Mouse (Mus musculus) erythroid progenitor cell, adult 5-6 weeks (primary cell): Measurements from ENCODE around the gene Tmem63c. TPM values are rescaled to one million over a fixed set of nuclear protein-coding genes. Genes with fewer than 3 reads are reported as not detected.

Experiments used
- ATAC-seq: replicated peaks from 2 replicates; pipeline ENCODE4 v1.8.0; 2016; ENCODE audit warnings: moderate number of reproducible peaks, mild to moderate bottlenecking, moderate TSS enrichment, inconsistent platforms; ENCODE audit not compliant: poor library complexity, low FRiP score, severe bottlenecking
- total RNA-seq, 2 experiments: library from RNA; stranded (forward) in 1 of 2; stranded (reverse) in 1 of 2; fragments of 150-400 nt in 1 of 2; fragments of 186-747, 209-891 nt in 1 of 2; gene quantifications; 2 replicates each; pipeline versions ENCODE4 v1.2.3 to v1.2.4; 2015 to 2017; ENCODE audit warnings: low replicate concordance in 2 of 2

Gene Tmem63c
- total RNA-seq, 2 experiments from 2014 or later = 0.53 TPM; not detected in 1

GRCm38 (mm10) chr12:87104796-87105195, 83.7 kb downstream of the Tmem63c start:
- no peak for ATAC-seq

- no peak for ATAC-seq
Observed at GRCm38 (mm10) chr12:87107357-87107977, 86.3 kb downstream of the Tmem63c start.

GRCm38 (mm10) chr12:87121918-87122589, 100.9 kb downstream of the Tmem63c start:
- peak; percentile 92 for ATAC-seq

GRCm38 (mm10) chr12:87127256-87127655, 106.1 kb downstream of the Tmem63c start:
- no peak for ATAC-seq

- ATAC-seq = no peak
Observed at GRCm38 (mm10) chr12:87130224-87130623, 109.1 kb downstream of the Tmem63c start.

GRCm38 (mm10) chr12:87131181-87131580, 110.0 kb downstream of the Tmem63c start:
- no peak for ATAC-seq

- no peak for ATAC-seq
Observed at GRCm38 (mm10) chr12:87131619-87132018, 110.5 kb downstream of the Tmem63c start.

- ATAC-seq = no peak
Observed at GRCm38 (mm10) chr12:87132210-87132609, 111.1 kb downstream of the Tmem63c start.

- ATAC-seq = no peak
Observed at GRCm38 (mm10) chr12:87132784-87133183, 111.6 kb downstream of the Tmem63c start.

- ATAC-seq = no peak
Observed at GRCm38 (mm10) chr12:87137439-87138341, 116.5 kb downstream of the Tmem63c start.

GRCm38 (mm10) chr12:87138342-87138701, 117.2 kb downstream of the Tmem63c start:
- ATAC-seq = no peak

GRCm38 (mm10) chr12:87138768-87139167, 117.6 kb downstream of the Tmem63c start:
- no peak for ATAC-seq

Other genes starting within 250 kb of the Tmem63c start
- 0.72 and 2.5 TPM in 2 replicates for gene Irf2bpl, start 136.5 kb upstream of the Tmem63c start, total RNA-seq (2015; ENCODE audit: low replicate concordance)
- gene Irf2bpl, start 136.5 kb upstream of the Tmem63c start, total RNA-seq (2017; ENCODE audit: low replicate concordance) = 0.53 and 1.5 TPM in 2 replicates
- 8.6 and 9.2 TPM in 2 replicates for gene Cipc, start 74.3 kb upstream of the Tmem63c start, total RNA-seq (2015; ENCODE audit: low replicate concordance)
- 5.8 and 16.4 TPM in 2 replicates for gene Cipc, start 74.3 kb upstream of the Tmem63c start, total RNA-seq (2017; ENCODE audit: low replicate concordance)
- gene Zdhhc22, start 30.9 kb upstream of the Tmem63c start, total RNA-seq (2015; ENCODE audit: low replicate concordance) = not detected in 2 replicates
- gene Zdhhc22, start 30.9 kb upstream of the Tmem63c start, total RNA-seq (2017; ENCODE audit: low replicate concordance) = not detected in 2 replicates
- not detected in 2 replicates for gene Ngb, start 81.2 kb downstream of the Tmem63c start, total RNA-seq (2015; ENCODE audit: low replicate concordance)
- gene Ngb, start 81.2 kb downstream of the Tmem63c start, total RNA-seq (2017; ENCODE audit: low replicate concordance) = not detected in 2 replicates
- 13.3 and 15.5 TPM in 2 replicates for gene Gstz1, start 125.8 kb downstream of the Tmem63c start, total RNA-seq (2015; ENCODE audit: low replicate concordance)
- gene Gstz1, start 125.8 kb downstream of the Tmem63c start, total RNA-seq (2017; ENCODE audit: low replicate concordance) = 5.1 and 9.2 TPM in 2 replicates
- 0.42 and 5.0 TPM in 2 replicates for gene Pomt2, start 126.6 kb downstream of the Tmem63c start, total RNA-seq (2015; ENCODE audit: low replicate concordance)
- gene Pomt2, start 126.6 kb downstream of the Tmem63c start, total RNA-seq (2017; ENCODE audit: low replicate concordance) = 1.3 and 1.8 TPM in 2 replicates
- not detected in 2 replicates for gene Samd15, start 178.4 kb downstream of the Tmem63c start, total RNA-seq (2015; ENCODE audit: low replicate concordance)
- gene Samd15, start 178.4 kb downstream of the Tmem63c start, total RNA-seq (2017; ENCODE audit: low replicate concordance) = 3.6 TPM in 1 of 2 replicates, not detected in the other
- gene Tmed8, start 179.1 kb downstream of the Tmem63c start, total RNA-seq (2015; ENCODE audit: low replicate concordance) = 0.72 and 2.9 TPM in 2 replicates
- 1.5 and 2.0 TPM in 2 replicates for gene Tmed8, start 179.1 kb downstream of the Tmem63c start, total RNA-seq (2017; ENCODE audit: low replicate concordance)
- not detected in 2 replicates for gene Noxred1, start 217.4 kb downstream of the Tmem63c start, total RNA-seq (2015; ENCODE audit: low replicate concordance)
- gene Noxred1, start 217.4 kb downstream of the Tmem63c start, total RNA-seq (2017; ENCODE audit: low replicate concordance) = not detected in 2 replicates
- gene Vipas39, start 244.9 kb downstream of the Tmem63c start, total RNA-seq (2015; ENCODE audit: low replicate concordance) = 2.5 and 5.4 TPM in 2 replicates
- gene Vipas39, start 244.9 kb downstream of the Tmem63c start, total RNA-seq (2017; ENCODE audit: low replicate concordance) = 1.4 and 9.1 TPM in 2 replicates
- 22.7 and 28.5 TPM in 2 replicates for gene Ahsa1, start 245.1 kb downstream of the Tmem63c start, total RNA-seq (2015; ENCODE audit: low replicate concordance)
- 58.2 and 58.3 TPM in 2 replicates for gene Ahsa1, start 245.1 kb downstream of the Tmem63c start, total RNA-seq (2017; ENCODE audit: low replicate concordance)